Mouse (Mus musculus): ENCODE data around the gene Gne.

The Gne gene

GRCm38 (mm10) chr4:44022766-44023165 is 61.2 kb downstream of the Gne start:
- DNase-seq, result no peak

- no peak for DNase-seq
Observed at GRCm38 (mm10) chr4:44022323-44022722, 61.7 kb downstream of the Gne start.

- DNase-seq, result no peak
Observed at GRCm38 (mm10) chr4:44016791-44017190, 67.2 kb downstream of the Gne start.

- DNase-seq, result no peak
Observed at GRCm38 (mm10) chr4:44016071-44016470, 67.9 kb downstream of the Gne start.

GRCm38 (mm10) chr4:44013391-44014070 is 70.4 kb downstream of the Gne start:
- DNase-seq, result no peak

- peak; percentile 96 to 98 for DNase-seq
Observed at GRCm38 (mm10) chr4:44012376-44013367, 71.3 kb downstream of the Gne start.

GRCm38 (mm10) chr4:44011799-44012198 is 72.2 kb downstream of the Gne start:
- peak in 1 of 2 experiments; percentile 22 for DNase-seq

- DNase-seq, result no peak
Observed at GRCm38 (mm10) chr4:44010893-44011292, 73.1 kb downstream of the Gne start.

GRCm38 (mm10) chr4:44010176-44010575 is 73.8 kb downstream of the Gne start:
- DNase-seq, result no peak

- no peak for DNase-seq
Observed at GRCm38 (mm10) chr4:44004623-44005409, 79.2 kb downstream of the Gne start.

GRCm38 (mm10) chr4:44004126-44004525 is 79.9 kb downstream of the Gne start, which contains the start of gene Clta:
Gene Clta, plus strand, starts transcription at chr4:44004452.
- DNase-seq, result no peak

GRCm38 (mm10) chr4:44003622-44004021 is 80.4 kb downstream of the Gne start:
- DNase-seq, result no peak

- no peak for DNase-seq
Observed at GRCm38 (mm10) chr4:43994342-43994741, 89.6 kb downstream of the Gne start.

- no peak for DNase-seq
Observed at GRCm38 (mm10) chr4:43993072-43993471, 90.9 kb downstream of the Gne start.

- DNase-seq, result no peak
Observed at GRCm38 (mm10) chr4:43988976-43989375, 95.0 kb downstream of the Gne start.

GRCm38 (mm10) chr4:43984326-43984725 is 99.7 kb downstream of the Gne start:
- no peak for DNase-seq
